Mouse (Mus musculus): Measurements from ENCODE around the gene Il3ra.

- TF ChIP-seq CTCF (IDR thresholded peaks at IDR 0.05) (no peak), EP300 (IDR thresholded peaks at IDR 0.05) (no peak)
These were observed 2.0 kb downstream of the Il3ra start for GRCm38 (mm10) chr14:14347836-14348621.

Measured in lung, postnatal 0 days (tissue).